Mouse (Mus musculus) liver, postnatal 0 days (tissue): ENCODE data around the gene Taar4. TPM values are rescaled to one million over a fixed set of nuclear protein-coding genes. Genes with fewer than 3 reads are reported as not detected.

Experiments used
- ATAC-seq: fragments of 200-750 bp; cut with Nextera tagmentation; 2 replicates; pipeline ENCODE4 v1.8.0; 2017; ENCODE audit warnings: mild to moderate bottlenecking, moderate library complexity
- DNase-seq: peaks from one replicate; pipeline ENCODE4 v3.0.0-alpha.2; 2016
- H3K27ac ChIP-seq: fragments of 300-500 bp; sonication (generic); 2 replicates; pipeline ENCODE4 v1.5.1; 2014; ENCODE audit warnings: antibody characterized with exemption, moderate library complexity, mild to moderate bottlenecking, low read depth
- H3K27me3 ChIP-seq: fragments of 300-500 bp; sonication (generic); 2 replicates; pipeline ENCODE4 v1.6.1; 2014; ENCODE audit warnings: low read length, control low read depth, mixed read lengths; ENCODE audit not compliant: insufficient read depth
- H3K36me3 ChIP-seq: fragments of 300-500 bp; sonication (generic); replicated peaks from 2 replicates; pipeline ENCODE4 v1.6.1; 2014; ENCODE audit warnings: mild to moderate bottlenecking, control low read depth, low read length, moderate library complexity, mixed read lengths; ENCODE audit not compliant: insufficient read depth
- H3K4me1 ChIP-seq: fragments of 300-500 bp; sonication (generic); 2 replicates; pipeline ENCODE4 v1.6.1; 2014; ENCODE audit warnings: antibody characterized with exemption, mild to moderate bottlenecking, control low read depth; ENCODE audit not compliant: insufficient read depth
- H3K4me2 ChIP-seq: fragments of 300-500 bp; sonication (generic); 2 replicates; pipeline ENCODE4 v1.6.1; 2014; ENCODE audit warnings: low read depth, mild to moderate bottlenecking, low read length, moderate library complexity, mixed read lengths
- H3K4me3 ChIP-seq: fragments of 300-500 bp; sonication (generic); 2 replicates; pipeline ENCODE4 v1.5.1; 2014; ENCODE audit warnings: low read depth, low read length
- H3K9ac ChIP-seq: fragments of 300-500 bp; sonication (generic); replicated peaks from 2 replicates; pipeline ENCODE4 v1.6.1; 2014; ENCODE audit warnings: mild to moderate bottlenecking, moderate library complexity
- H3K9me3 ChIP-seq: fragments of 300-500 bp; sonication (generic); 2 replicates; pipeline ENCODE4 v1.6.1; 2016; ENCODE audit warnings: mild to moderate bottlenecking, control low read depth, low read length, mixed read lengths
- CTCF ChIP-seq: sonication (generic); IDR thresholded peaks from 2 replicates; pipeline ENCODE4 v1.5.1; 2016; ENCODE audit warnings: antibody characterized with exemption, low read depth
- EP300 ChIP-seq: IDR thresholded peaks from 2 replicates; pipeline ENCODE4 v1.6.1; 2016; ENCODE audit warnings: antibody characterized with exemption, low read depth, mild to moderate bottlenecking
- WGBS: fragments of 180-500 bp; shearing (Covaris S2); extraction: QIAGEN DNeasy Blood & Tissue Kit; methylation state at CpG from one replicate; pipeline ENCODE4 v1.1.7; 2014; ENCODE audit not compliant: insufficient replicate concordance; 5-methylcytosine and 5-hydroxymethylcytosine counted together
- polyA plus RNA-seq: library from polyadenylated mRNA; unstranded; fragments of >200 nt; fragmentation: Nextera tagmentation; extraction: Ambion mirVana; gene quantifications from 2 replicates; pipeline ENCODE4 v1.2.1, GENCODE M21; 2015

Gene Taar4
- polyA plus RNA-seq, result not detected in 2 replicates

GRCm38 (mm10) chr10:23960444-23960915 lies at the start of gene Taar4:
TSS of gene Taar4 (plus strand) at chr10:23960494.
- ATAC-seq (no peak), DNase-seq (no peak)
- 0 out of 2 replicates have a peak, but pooled peaks cover 3% of the 10 kb centered on the region for H3K4me1 ChIP-seq
- H3K4me2 ChIP-seq, result no peak within 1 kb of the TSS
- 77% methylated on average over 13 of the region's 13 CpGs for WGBS
- H3K36me3 ChIP-seq, result no peaks in the 10 kb centered on the region
- H3K4me3 ChIP-seq, result no peak within 1 kb of the TSS
- H3K27me3 ChIP-seq, result no peaks in the 10 kb centered on the region
- no peaks in the 10 kb centered on the region for H3K9me3 ChIP-seq
- H3K27ac ChIP-seq, result no peak within 1 kb of the TSS
- TF ChIP-seq CTCF (no peak), EP300 (no peak)
- H3K9ac ChIP-seq, result no peak within 1 kb of the TSS

- 71% methylated on average over 4 of the region's 4 CpGs for WGBS
- H3K4me1 ChIP-seq, result no peaks in the 10 kb centered on the region
- no peaks in the 10 kb centered on the region for H3K27me3 ChIP-seq
Observed at GRCm38 (mm10) chr10:23920056-23920455, 40.2 kb upstream of the Taar4 start, which contains the start of gene Taar1. TSS of gene Taar1 (plus strand) at chr10:23920356.

GRCm38 (mm10) chr10:23922468-23922867 lies 37.8 kb upstream of the Taar4 start:
- H3K27me3 ChIP-seq, result no peaks in the 10 kb centered on the region
- no peak overlapping the region for H3K4me2 ChIP-seq
- H3K4me3 ChIP-seq, result no peak overlapping the region
- WGBS, result 42% methylated on average over 3 of the region's 3 CpGs
- H3K4me1 ChIP-seq, result no peaks in the 10 kb centered on the region
- H3K9me3 ChIP-seq, result no peaks in the 10 kb centered on the region
- peak; percentile 85 for ATAC-seq
- no peak overlapping the region for H3K9ac ChIP-seq
- DNase-seq, result no peak
- no peak overlapping the region for H3K27ac ChIP-seq
- no peaks in the 10 kb centered on the region for H3K36me3 ChIP-seq
- no peak for TF ChIP-seq EP300
- TF ChIP-seq CTCF, result no peak

More at GRCm38 (mm10) chr10:23920056-23920455, 40.2 kb upstream of the Taar4 start, which contains the start of gene Taar1:
- H3K27ac ChIP-seq, result no peak within 1 kb of the TSS
- DNase-seq (no peak), ATAC-seq (no peak)
- TF ChIP-seq EP300, result no peak
- no peak for TF ChIP-seq CTCF
- no peak within 1 kb of the TSS for H3K4me2 ChIP-seq
- no peak within 1 kb of the TSS for H3K9ac ChIP-seq
- no peak within 1 kb of the TSS for H3K4me3 ChIP-seq
- no peaks in the 10 kb centered on the region for H3K9me3 ChIP-seq
- H3K36me3 ChIP-seq, result no peaks in the 10 kb centered on the region

GRCm38 (mm10) chr10:23923941-23924340 lies 36.4 kb upstream of the Taar4 start:
- WGBS, result 59% methylated on average over 2 of the region's 2 CpGs
- DNase-seq, result no peak
- H3K27ac ChIP-seq, result no peak overlapping the region

GRCm38 (mm10) chr10:23937613-23938012 lies 22.7 kb upstream of the Taar4 start:
- WGBS, result 36% methylated on average over 4 of the region's 4 CpGs
- Histone ChIP-seq H3K27ac (no peak overlapping the region), H3K27me3 (no peaks in the 10 kb centered on the region), H3K4me3 (no peak overlapping the region), H3K4me1 (no peaks in the 10 kb centered on the region), H3K4me2 (no peak overlapping the region), H3K9ac (no peak overlapping the region), H3K9me3 (no peaks in the 10 kb centered on the region), H3K36me3 (no peaks in the 10 kb centered on the region)
- ATAC-seq, result no peak
- DNase-seq, result no peak
- TF ChIP-seq CTCF, result no peak
- no peak for TF ChIP-seq EP300

More at GRCm38 (mm10) chr10:23923941-23924340, 36.4 kb upstream of the Taar4 start:
- TF ChIP-seq CTCF, result no peak
- TF ChIP-seq EP300, result no peak
- H3K36me3 ChIP-seq, result no peaks in the 10 kb centered on the region
- no peaks in the 10 kb centered on the region for H3K9me3 ChIP-seq
- no peak overlapping the region for H3K9ac ChIP-seq
- H3K4me3 ChIP-seq, result no peak overlapping the region
- no peaks in the 10 kb centered on the region for H3K4me1 ChIP-seq
- no peak for ATAC-seq
- no peaks in the 10 kb centered on the region for H3K27me3 ChIP-seq
- no peak overlapping the region for H3K4me2 ChIP-seq

GRCm38 (mm10) chr10:23938312-23938711 lies 22.0 kb upstream of the Taar4 start, which contains the start of gene Taar2:
TSS of gene Taar2 (plus strand) at chr10:23938572.
- ATAC-seq (no peak), DNase-seq (no peak)
- Histone ChIP-seq H3K4me2 (no peak within 1 kb of the TSS), H3K9ac (no peak within 1 kb of the TSS), H3K36me3 (no peaks in the 10 kb centered on the region), H3K4me1 (no peaks in the 10 kb centered on the region), H3K27ac (no peak within 1 kb of the TSS), H3K4me3 (no peak within 1 kb of the TSS), H3K27me3 (no peaks in the 10 kb centered on the region), H3K9me3 (no peaks in the 10 kb centered on the region)
- WGBS, result 59% methylated on average over 6 of the region's 6 CpGs
- no peak for TF ChIP-seq EP300
- no peak for TF ChIP-seq CTCF
